ENCODE assay signal across 22 mouse cellular contexts in the genomic region with DNA sequence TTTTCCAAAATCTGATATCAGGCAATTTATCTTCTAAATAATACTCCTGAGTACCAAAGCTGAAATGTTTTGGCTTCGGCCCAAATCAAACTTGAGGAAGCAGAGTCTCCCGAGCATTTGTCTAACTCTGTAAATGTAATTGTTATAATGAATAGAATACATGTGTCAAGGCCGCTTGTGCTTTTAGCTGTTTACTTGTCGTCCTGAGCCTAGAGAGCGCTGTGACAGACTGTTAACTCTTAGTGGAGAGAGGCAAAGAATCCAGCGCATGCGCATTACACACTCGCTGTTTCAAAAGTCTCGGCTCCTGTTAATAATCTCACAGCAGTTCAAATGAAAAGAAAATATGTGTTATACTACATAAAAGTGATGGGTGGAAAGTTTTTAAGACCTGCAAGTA.
DNase-seq lines count a peak whose midpoint lies in the region; ATAC-seq and TF ChIP-seq lines count a peak whose summit lies in the region.
"Had no signal": no experiment of that assay in that cellular context is flagged by ENCODE, and none has a peak within 500 bp of the region (broad histone marks: within the 10 kb centered on the region; RNA-seq: fewer than 3 reads in every experiment).

No protein-coding gene starts in this region.

- no peak for TF ChIP-seq CTCF in layer of hippocampus, adult 2 months (conservative IDR thresholded peaks at IDR 0.05)
- no peak for TF ChIP-seq CTCF in stomach, postnatal 0 days (IDR thresholded peaks at IDR 0.05; ENCODE audit: low read depth)

- no peak for ATAC-seq in forebrain, embryonic 14.5 days
- ATAC-seq in stomach, postnatal 0 days (ENCODE audit: low FRiP score, low TSS enrichment): no peak
- ATAC-seq: liver, postnatal 0 days; midbrain, embryonic 13.5 days had no signal

- DNase-seq in forebrain, embryonic 14.5 days (ENCODE audit: low spot score): peak; percentile 56
- DNase-seq in forebrain, embryonic 10.5 days (ENCODE audit: extremely low spot score, low spot score): no peak
- no peak for DNase-seq in layer of hippocampus, adult 2 months (ENCODE audit: low spot score in 2 of 2)
- no peak for DNase-seq in layer of hippocampus, adult 8-10 months (ENCODE audit: low spot score in 2 of 2)
- peak; percentile 27 for DNase-seq in R1 (ENCODE audit: low read depth, low spot score)
- DNase-seq in retina, postnatal 7 days (ENCODE audit: low read depth, low spot score): peak; percentile 16
- DNase-seq in stomach, postnatal 0 days (ENCODE audit: low spot score): no peak
- DNase-seq: B cell, adult 2 months; cerebellum, adult 9-11 months; gastrocnemius, postnatal 10 days; heart, postnatal 10 days; kidney, adult 11 months; layer of hippocampus, postnatal 36 days; liver, postnatal 0 days; lung, postnatal 10 days; thymus, postnatal 14 days had no signal

- H3K9me3 ChIP-seq in forebrain, embryonic 14.5 days (replicated peaks; ENCODE audit: control insufficient read depth, low read length): no peaks in the 10 kb centered on the region
- H3K9me3 ChIP-seq in forebrain, embryonic 10.5 days: no peaks in the 10 kb centered on the region
- no peaks in the 10 kb centered on the region for H3K9me3 ChIP-seq in stomach, postnatal 0 days (ENCODE audit: control insufficient read depth, low read length)
- H3K9me3 ChIP-seq: heart, embryonic 12.5 days; kidney, embryonic 15.5 days; limb, embryonic 12.5 days; midbrain, embryonic 13.5 days had no signal

- H3K27me3 ChIP-seq in forebrain, embryonic 14.5 days (replicated peaks; ENCODE audit: control insufficient read depth, insufficient read depth, low read length): no peaks in the 10 kb centered on the region
- H3K27me3 ChIP-seq in forebrain, embryonic 10.5 days (ENCODE audit: poor library complexity, severe bottlenecking): no peaks in the 10 kb centered on the region
- no peaks in the 10 kb centered on the region for H3K27me3 ChIP-seq in stomach, postnatal 0 days (ENCODE audit: control insufficient read depth, insufficient read depth, low read length)
- H3K27me3 ChIP-seq: CH12.LX; heart, embryonic 12.5 days; kidney, embryonic 15.5 days; limb, embryonic 12.5 days; midbrain, embryonic 13.5 days had no signal

- H3K27ac ChIP-seq in forebrain, embryonic 14.5 days (ENCODE audit: low read depth, low read length): no peak overlapping the region
- no peak overlapping the region for H3K27ac ChIP-seq in forebrain, embryonic 10.5 days
- peak overlapping the region; percentile 25; the same call in 1 of the 2 replicates for H3K27ac ChIP-seq in layer of hippocampus, adult 2 months
- no peak overlapping the region for H3K27ac ChIP-seq in stomach, postnatal 0 days (replicated peaks)
- H3K27ac ChIP-seq: kidney, embryonic 15.5 days; limb, embryonic 12.5 days; midbrain, embryonic 13.5 days had no signal

- H3K4me3 ChIP-seq in forebrain, embryonic 14.5 days (ENCODE audit: low read depth, low read length): no peak overlapping the region
- no peak overlapping the region for H3K4me3 ChIP-seq in forebrain, embryonic 10.5 days
- no peak overlapping the region; the same call in 1 of the 2 replicates for H3K4me3 ChIP-seq in layer of hippocampus, adult 2 months
- H3K4me3 ChIP-seq in stomach, postnatal 0 days (ENCODE audit: low read depth, low read length): no peak overlapping the region
- H3K4me3 ChIP-seq: heart, embryonic 12.5 days; kidney, embryonic 15.5 days; limb, embryonic 12.5 days; midbrain, embryonic 13.5 days had no signal

- no peak for TF ChIP-seq EP300 in stomach, postnatal 0 days (optimal IDR thresholded peaks at IDR 0.05)

- no peaks in the 10 kb centered on the region for H3K36me3 ChIP-seq in forebrain, embryonic 14.5 days (ENCODE audit: control insufficient read depth, insufficient read depth, low read length)
- H3K36me3 ChIP-seq in forebrain, embryonic 10.5 days (replicated peaks): peaks cover 8% of the 10 kb centered on the region
- H3K36me3 ChIP-seq in stomach, postnatal 0 days (ENCODE audit: control insufficient read depth, insufficient read depth, low read length): no peaks in the 10 kb centered on the region
- H3K36me3 ChIP-seq: heart, embryonic 12.5 days; kidney, embryonic 15.5 days; limb, embryonic 12.5 days; midbrain, embryonic 13.5 days had no signal

- H3K9ac ChIP-seq in forebrain, embryonic 14.5 days (ENCODE audit: low read length): no peak overlapping the region
- no peak overlapping the region for H3K9ac ChIP-seq in stomach, postnatal 0 days (ENCODE audit: low read length)
- H3K9ac ChIP-seq: heart, embryonic 12.5 days; kidney, embryonic 15.5 days; limb, embryonic 12.5 days; liver, postnatal 0 days; midbrain, embryonic 13.5 days had no signal

- H3K4me1 ChIP-seq in forebrain, embryonic 14.5 days (ENCODE audit: control insufficient read depth, insufficient read depth, low read length): peaks cover 3% of the 10 kb centered on the region
- H3K4me1 ChIP-seq in forebrain, embryonic 10.5 days: peaks cover 18% of the 10 kb centered on the region
- no peaks in the 10 kb centered on the region for H3K4me1 ChIP-seq in stomach, postnatal 0 days (replicated peaks; ENCODE audit: control insufficient read depth, insufficient read depth)
- H3K4me1 ChIP-seq: heart, embryonic 12.5 days; limb, embryonic 12.5 days had no signal

- 53% methylated on average over 9 of the region's 9 CpGs for WGBS in forebrain, embryonic 14.5 days
- WGBS in forebrain, embryonic 10.5 days: 82% methylated on average over 9 of the region's 9 CpGs
- WGBS in stomach, postnatal 0 days: 40% methylated on average over 9 of the region's 9 CpGs

- no peak overlapping the region for H3K4me2 ChIP-seq in forebrain, embryonic 14.5 days (ENCODE audit: low read length)
- no peak overlapping the region for H3K4me2 ChIP-seq in stomach, postnatal 0 days (replicated peaks; ENCODE audit: low read depth)
- H3K4me2 ChIP-seq: heart, embryonic 12.5 days; kidney, embryonic 15.5 days; limb, embryonic 12.5 days; liver, embryonic 11.5 days; midbrain, embryonic 13.5 days had no signal

Comparison
In these comparisons a context has a peak if more than half of its experiments do, and no peak if none do; other contexts are left out.
1. DNase-seq: peak in forebrain, embryonic 14.5 days (single experiment), R1 (single experiment) and retina, postnatal 7 days (single experiment); none in forebrain, embryonic 10.5 days (single experiment), layer of hippocampus, adult 2 months (0 of 2), layer of hippocampus, adult 8-10 months (0 of 2) and stomach, postnatal 0 days (single experiment).